Mouse (Mus musculus): ENCODE measurements around the gene Itgav.

The Itgav gene

DNA sequence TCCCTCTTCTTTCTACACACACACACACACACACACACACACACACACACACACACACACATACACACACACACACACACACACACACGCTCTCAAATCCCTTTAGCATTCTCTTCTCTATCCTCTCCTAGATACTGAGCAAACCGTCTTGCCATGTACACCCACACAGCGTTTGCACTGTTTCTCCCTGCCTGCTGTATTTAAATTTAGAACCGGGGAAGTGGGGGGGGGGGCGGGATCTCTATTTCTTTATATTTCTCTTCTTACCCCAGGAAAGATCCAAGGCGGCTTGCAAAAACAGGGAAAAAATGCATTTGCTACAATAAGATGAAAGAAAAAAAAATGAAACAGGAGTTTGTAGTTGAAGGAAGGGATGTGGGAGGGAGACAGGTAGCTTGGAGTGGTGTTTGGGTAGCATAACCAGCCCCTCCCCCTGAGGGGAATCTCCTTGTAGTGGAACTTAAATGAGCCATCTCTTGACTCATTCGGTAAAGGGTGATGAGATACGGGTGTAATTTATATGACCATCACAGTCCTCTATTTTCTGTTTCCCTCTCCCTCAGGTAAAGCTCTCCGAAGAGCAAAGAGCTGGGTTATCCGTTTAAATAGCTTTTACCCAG, 89.2 kb downstream of the Itgav start:
- no peak for DNase-seq (ENCODE audit: low spot score in 2 of 2)

DNA sequence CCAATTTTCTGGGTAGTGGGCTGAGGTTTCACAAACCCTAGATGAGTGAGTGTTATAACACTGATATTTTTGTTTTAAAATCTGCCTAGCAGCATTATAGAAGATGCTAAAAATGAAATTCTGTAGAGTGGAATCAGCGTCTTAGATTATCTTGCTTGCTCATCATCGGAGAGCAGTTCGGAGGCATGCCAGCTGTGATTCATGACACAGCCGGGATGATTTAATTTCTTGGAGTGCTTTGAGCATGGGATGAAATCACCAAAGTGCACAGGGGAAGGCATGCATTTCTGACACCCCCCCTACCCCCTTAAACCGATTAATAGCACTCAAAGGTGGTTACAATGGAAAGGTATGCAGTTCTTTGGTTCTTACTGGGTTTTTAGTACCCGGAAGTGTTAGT, 89.8 kb downstream of the Itgav start:
- no peak for DNase-seq (ENCODE audit: low spot score in 2 of 2)

DNA sequence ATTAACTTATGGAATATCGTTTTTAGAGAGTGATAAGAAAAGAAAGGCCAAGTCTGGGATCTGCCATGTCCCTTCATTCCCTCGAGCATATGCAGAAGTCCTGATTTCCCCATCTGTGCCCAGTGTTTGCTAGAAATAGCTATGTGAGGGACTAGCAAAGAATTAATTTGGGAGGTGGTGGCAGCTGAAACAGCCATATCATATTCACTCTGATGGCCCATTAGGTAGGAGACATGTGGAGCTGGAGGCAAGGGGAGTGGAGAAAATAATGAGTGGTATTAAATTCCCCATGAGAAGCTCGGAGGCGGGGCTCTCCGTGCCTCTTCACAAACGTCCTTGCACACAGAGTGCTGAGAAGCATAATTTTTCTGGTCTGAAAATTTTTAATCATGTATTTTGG, 92.0 kb downstream of the Itgav start:
- DNase-seq (ENCODE audit: low spot score in 2 of 2) = no peak

DNA sequence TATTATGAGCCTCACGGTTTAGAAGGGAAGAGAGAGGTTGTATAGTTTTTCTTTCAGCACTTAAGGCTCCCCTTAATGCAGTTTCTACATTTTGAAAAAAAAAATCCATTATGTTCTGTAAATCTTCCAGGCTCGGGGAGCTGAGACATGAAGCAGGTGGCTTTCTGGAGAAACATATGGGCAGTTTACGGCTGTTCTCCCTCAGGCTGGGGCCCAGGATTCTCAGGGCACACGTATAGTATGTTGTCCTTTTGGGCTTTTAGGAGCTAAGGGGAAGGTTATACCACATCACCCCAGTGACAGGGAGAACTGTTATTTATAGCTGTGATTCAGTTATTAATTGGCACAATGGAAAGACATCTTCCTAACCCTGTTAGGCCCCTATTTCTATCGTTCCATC, 101.0 kb downstream of the Itgav start:
- no peak for DNase-seq (ENCODE audit: low spot score in 2 of 2)

DNA sequence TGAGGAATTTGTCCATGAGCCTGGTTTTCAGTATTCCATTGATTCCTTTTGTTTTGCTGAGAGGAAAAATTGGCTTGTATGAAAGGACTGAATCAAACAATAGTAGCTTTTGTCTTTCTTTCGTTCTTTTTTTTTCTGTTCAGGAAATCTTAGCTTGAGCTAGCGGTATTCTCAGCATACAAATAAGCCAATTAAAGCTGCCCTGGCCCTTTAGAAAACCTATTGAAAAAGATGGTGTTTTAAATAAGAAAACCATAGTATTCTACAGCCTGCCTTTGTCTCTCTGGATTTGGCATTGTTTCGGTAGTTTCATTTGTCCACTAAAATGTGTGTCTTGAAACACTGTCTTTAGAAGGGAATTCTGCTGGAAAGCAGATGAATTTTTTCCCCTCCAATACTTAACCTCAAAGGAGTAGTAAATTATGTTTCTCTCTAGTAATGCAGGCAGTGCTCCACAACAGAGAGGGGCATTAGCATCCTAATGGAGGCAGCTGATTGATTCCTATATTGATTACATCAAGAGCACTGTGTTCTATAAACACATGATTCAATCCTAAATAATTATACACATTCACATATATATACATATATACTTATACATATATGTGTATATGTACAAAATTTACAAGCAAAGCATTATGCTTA, 104.8 kb downstream of the Itgav start:
- no peak for DNase-seq (ENCODE audit: low spot score in 2 of 2)

DNA sequence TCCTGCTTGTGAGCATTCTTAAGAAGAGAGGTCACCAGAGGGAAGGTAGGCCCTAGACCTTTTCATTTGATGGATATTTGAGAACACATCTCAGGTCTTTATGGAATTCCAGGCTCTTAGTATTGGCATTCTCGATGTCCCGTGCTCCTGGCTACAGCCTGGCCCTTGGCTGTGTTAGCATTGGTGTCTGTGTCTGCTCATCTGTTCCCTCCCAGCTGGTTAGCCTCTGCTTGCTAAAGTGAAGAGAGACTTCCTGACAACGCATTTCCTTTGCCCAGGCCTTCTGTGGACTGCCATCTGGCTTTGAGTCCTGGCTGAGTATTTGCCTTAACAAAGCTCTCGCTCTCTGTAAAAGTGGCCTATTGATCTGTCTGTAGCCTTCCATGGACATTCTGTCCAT, 108.7 kb downstream of the Itgav start:
- DNase-seq (ENCODE audit: low spot score in 2 of 2) = no peak

DNA sequence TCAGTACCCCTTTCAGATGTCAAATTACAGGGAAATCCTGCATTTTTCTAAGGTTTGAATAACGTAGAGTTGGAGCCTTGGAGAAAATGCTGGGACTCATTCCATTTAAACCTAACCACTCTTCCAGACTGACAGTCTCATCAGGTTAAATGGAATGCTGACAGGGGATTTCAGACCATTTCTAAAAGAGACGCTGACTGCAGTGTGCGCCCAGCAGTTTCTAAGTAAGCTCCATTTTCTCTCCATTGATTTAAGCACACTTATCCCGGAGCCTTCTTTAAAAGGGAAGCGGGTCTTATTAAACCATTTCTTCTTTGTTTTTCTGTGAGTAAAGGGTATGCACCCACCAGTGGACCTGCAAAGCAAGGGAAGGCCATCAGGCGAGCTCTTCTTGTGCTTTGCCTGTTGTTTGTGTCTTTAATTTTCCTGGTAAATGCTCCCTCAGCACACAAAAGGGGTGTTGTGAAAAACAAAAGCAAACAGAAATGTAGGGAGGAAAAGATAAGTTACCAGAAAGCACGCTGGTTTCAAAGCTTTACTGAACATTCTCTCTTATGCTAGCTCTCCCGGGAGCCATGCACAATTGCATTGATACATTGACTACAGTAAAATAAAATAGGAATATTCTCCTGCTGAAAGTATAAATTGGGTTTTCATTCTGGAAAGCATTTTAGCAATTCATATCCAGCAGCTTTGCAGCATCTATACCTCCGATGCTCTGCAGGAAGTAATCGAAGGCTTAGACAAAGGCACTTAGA, 111.3 kb downstream of the Itgav start:
- no peak for DNase-seq (ENCODE audit: low spot score in 2 of 2)

DNA sequence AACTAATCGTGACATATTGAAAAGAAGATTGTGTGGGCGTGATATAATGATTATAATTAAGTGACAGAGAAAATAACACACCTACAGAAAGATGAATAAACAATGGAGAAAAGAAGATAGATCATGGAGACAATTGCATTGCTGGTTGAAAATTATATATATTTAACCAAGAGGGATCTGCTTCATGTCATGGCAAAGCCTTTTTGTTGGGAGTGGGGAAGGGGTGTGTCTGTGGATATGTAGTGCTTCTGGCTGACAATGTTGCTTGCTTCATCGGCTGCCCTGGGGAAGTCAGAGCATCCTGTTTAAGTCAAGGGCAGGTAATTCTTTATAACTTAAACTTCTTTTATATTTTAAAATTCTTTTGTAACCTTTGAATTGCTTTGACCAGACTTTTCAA, 124.3 kb downstream of the Itgav start:
- DNase-seq (ENCODE audit: low spot score in 2 of 2) = no peak

DNA sequence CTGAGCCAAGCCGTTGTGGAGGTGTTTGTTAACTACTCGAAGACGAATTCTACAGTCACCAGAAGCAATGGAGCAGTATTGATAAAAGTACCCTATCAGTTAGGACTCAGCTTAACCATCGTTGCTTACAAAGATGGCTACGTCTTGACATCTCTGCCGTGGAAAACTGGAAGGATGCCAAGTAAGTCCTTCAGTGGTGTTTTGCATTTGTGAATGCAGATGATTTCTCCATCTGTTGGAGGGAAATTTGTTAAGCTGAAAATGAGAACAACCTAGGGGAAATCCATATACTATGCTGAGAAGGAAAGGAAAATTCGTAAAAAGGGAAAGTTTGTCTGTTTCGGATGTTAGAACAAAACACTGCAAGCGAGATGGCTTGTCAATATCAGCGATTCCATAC, 129.2 kb downstream of the Itgav start:
- DNase-seq (ENCODE audit: low spot score in 2 of 2) = no peak

DNA sequence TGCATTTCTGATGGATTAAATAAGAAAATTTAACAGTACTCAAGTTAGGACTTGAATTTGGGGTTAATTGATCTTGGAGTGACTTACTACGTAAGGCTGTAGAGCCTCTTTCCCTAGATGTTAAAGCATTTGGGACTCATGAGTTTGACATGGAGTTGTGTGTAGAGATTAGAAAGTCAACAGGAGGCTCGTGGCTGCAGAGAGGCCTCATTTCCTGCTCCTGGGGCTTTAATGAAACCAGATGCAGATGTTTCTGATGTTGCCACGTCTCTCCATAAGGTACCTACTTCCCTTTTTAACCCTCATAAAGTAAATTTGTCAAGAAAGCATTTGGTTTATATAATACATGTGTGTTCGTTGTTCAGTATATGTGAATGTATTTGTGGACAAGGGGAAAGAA, 132.0 kb downstream of the Itgav start:
- DNase-seq (ENCODE audit: low spot score in 2 of 2) = no peak
